Comparison of ENCODE assay signal across 8 mouse cellular contexts in genomic region chr11:32642899-32643886, GRCm38 (mm10). TPM values are rescaled to one million over a fixed set of nuclear protein-coding genes. Genes with fewer than 3 reads are reported as not detected.
DNase-seq lines count a peak whose midpoint lies in the region; ATAC-seq and TF ChIP-seq lines count a peak whose summit lies in the region.

No protein-coding gene starts in this region.

- H3K4me2 ChIP-seq in heart, embryonic 14.5 days (ENCODE audit: low read length), result peak overlapping the region; percentile 71
- peak overlapping the region; percentile 85 for H3K4me2 ChIP-seq in liver, embryonic 12.5 days
- H3K4me2 ChIP-seq in neural tube, embryonic 15.5 days, result peak overlapping the region; percentile 79

- WGBS in heart, embryonic 14.5 days, result 2% methylated on average over 54 of the region's 54 CpGs
- under 1% methylated on average over 52 of the region's 54 CpGs for WGBS in liver, embryonic 12.5 days (ENCODE audit: insufficient replicate concordance)
- WGBS in neural tube, embryonic 15.5 days, result under 1% methylated on average over 44 of the region's 54 CpGs

- no peaks in the 10 kb centered on the region for H3K9me3 ChIP-seq in heart, embryonic 14.5 days (ENCODE audit: control insufficient read depth, low read length)
- H3K9me3 ChIP-seq in liver, embryonic 12.5 days (replicated peaks), result no peaks in the 10 kb centered on the region
- no peaks in the 10 kb centered on the region for H3K9me3 ChIP-seq in neural tube, embryonic 15.5 days (replicated peaks)

- CTCF ChIA-PET in Patski (lab: Charles Lee), result interaction anchor here (0.5 to 2.4 kb wide), 4 partner anchors 19 to 51 kb away, joined by 3 to 5 read pairs (median 4); no protein-coding TSS in a partner anchor

- POLR2A ChIA-PET in Patski (lab: Charles Lee), result interaction anchor here (0.7 kb wide), 1 partner anchor 38 kb away, joined by 3 read pairs; no protein-coding TSS in a partner anchor

- peak; percentile 48 for ATAC-seq in Patski
- ATAC-seq in heart, embryonic 14.5 days (ENCODE audit: insufficient number of reproducible peaks, insufficient read depth, low FRiP score, low read depth), result peak; percentile 65
- ATAC-seq in liver, embryonic 12.5 days, result peak; percentile 50
- peak; percentile 58 for ATAC-seq in neural tube, embryonic 15.5 days (ENCODE audit: low FRiP score)

- H3K36me3 ChIP-seq in heart, embryonic 14.5 days (ENCODE audit: control insufficient read depth, insufficient read depth, low read length), result no peaks in the 10 kb centered on the region
- no peaks in the 10 kb centered on the region for H3K36me3 ChIP-seq in liver, embryonic 12.5 days
- no peaks in the 10 kb centered on the region for H3K36me3 ChIP-seq in neural tube, embryonic 15.5 days

- peak overlapping the region; percentile 88 to 95 for H3K4me3 ChIP-seq in heart, embryonic 14.5 days (ENCODE audit: control insufficient read depth in 1 of 2, insufficient read depth in 1 of 2, low read depth in 1 of 2, low read length in 2 of 2)
- H3K4me3 ChIP-seq in liver, embryonic 12.5 days, result peak overlapping the region; percentile 91
- H3K4me3 ChIP-seq in neural tube, embryonic 15.5 days (replicated peaks), result peak overlapping the region; percentile 75

- peak; percentile 66 to 75 for DNase-seq in layer of hippocampus, postnatal 10 days (ENCODE audit: low spot score in 2 of 2)
- DNase-seq in layer of hippocampus, adult 8-10 months (ENCODE audit: low spot score in 2 of 2), result no peak
- DNase-seq in Patski (ENCODE audit: low read depth, low spot score), result no peak
- peak; percentile 80 for DNase-seq in cerebellum, postnatal 10 days
- no peak for DNase-seq in layer of hippocampus, adult 9-11 months

- H3K9ac ChIP-seq in heart, embryonic 14.5 days (ENCODE audit: low read length), result peak overlapping the region; percentile 99
- H3K9ac ChIP-seq in liver, embryonic 12.5 days, result peak overlapping the region; percentile 98
- peak overlapping the region; percentile 97 for H3K9ac ChIP-seq in neural tube, embryonic 15.5 days (replicated peaks)

- in situ Hi-C loops in Patski (cut with MboI; ENCODE audit: low pct_unique_long_range_greater_than_20kb), result no loop called here

- TF ChIP-seq CTCF in Patski (IDR thresholded peaks at IDR 0.05), result no peak

- H3K4me1 ChIP-seq in heart, embryonic 14.5 days (ENCODE audit: control insufficient read depth in 2 of 2, insufficient read depth in 2 of 2, low read length in 2 of 2), result peaks cover 2 to 33% of the 10 kb centered on the region in 2 experiments
- H3K4me1 ChIP-seq in liver, embryonic 12.5 days, result peaks cover 58% of the 10 kb centered on the region
- peaks cover 46% of the 10 kb centered on the region for H3K4me1 ChIP-seq in neural tube, embryonic 15.5 days

- H3K27ac ChIP-seq in heart, embryonic 14.5 days (replicated peaks in 1 of 2; ENCODE audit: control insufficient read depth in 1 of 2, insufficient read depth in 1 of 2, low read depth in 2 of 2, low read length in 2 of 2), result peak overlapping the region; percentile 99
- peak overlapping the region; percentile 99 for H3K27ac ChIP-seq in liver, embryonic 12.5 days
- H3K27ac ChIP-seq in neural tube, embryonic 15.5 days (replicated peaks), result peak overlapping the region; percentile 99

- H3K27me3 ChIP-seq in Patski, result no peaks in the 10 kb centered on the region
- H3K27me3 ChIP-seq in heart, embryonic 14.5 days (ENCODE audit: control insufficient read depth, insufficient read depth, low read length), result no peaks in the 10 kb centered on the region
- no peaks in the 10 kb centered on the region for H3K27me3 ChIP-seq in liver, embryonic 12.5 days (replicated peaks)
- no peaks in the 10 kb centered on the region for H3K27me3 ChIP-seq in neural tube, embryonic 15.5 days (replicated peaks)

RNA-seq across cellular contexts. Expression of gene Fbxw11, which starts 0.7 kb away (rescaled TPM):
- total RNA-seq in layer of hippocampus, postnatal 10 days (2021), result 100 to 1,000 TPM; 119 to 132 TPM
- total RNA-seq in layer of hippocampus, adult 8-10 months (2022), result 100 to 1,000 TPM; 132 to 150 (median 135) TPM
- 92.4 TPM for polyA plus RNA-seq in Patski (2021)
- 63.1 and 63.4 TPM in 2 replicates for polyA plus RNA-seq in heart, embryonic 14.5 days (2014; fragmentation: Nextera tagmentation; extraction: Ambion mirVana)
- 34.5 and 36.0 TPM in 2 replicates for polyA plus RNA-seq in liver, embryonic 12.5 days (2016; fragmentation: Nextera tagmentation; extraction: Ambion mirVana)
- 107 and 110 TPM in 2 replicates for polyA plus RNA-seq in neural tube, embryonic 15.5 days (2015; fragmentation: Nextera tagmentation; extraction: Ambion mirVana)

Comparison
In these comparisons a context has a peak if more than half of its experiments do, and no peak if none do; other contexts are left out.
1. DNase-seq: peak in layer of hippocampus, postnatal 10 days (2 of 2) and cerebellum, postnatal 10 days (2 of 2); none in layer of hippocampus, adult 8-10 months (0 of 2), Patski (single experiment) and layer of hippocampus, adult 9-11 months (single experiment).
2. Peak in every context shown above with its lines, with median percentiles within 50 percentile points of each other: ATAC-seq, H3K27ac ChIP-seq, H3K4me2 ChIP-seq, H3K4me3 ChIP-seq and H3K9ac ChIP-seq.